Mouse (Mus musculus) CH12.LX (cell line): Measurements from ENCODE around the gene Rpl27a.

ENCODE experiments used
- CTCF ChIP-seq, 2 experiments: IDR thresholded peaks in 1 of 2; conservative IDR thresholded peaks in 1 of 2; 2 replicates each; pipeline ENCODE4 v1.5.1; 2011 to 2012; ENCODE audit warnings: low read depth in 2 of 2, low read length in 2 of 2, improper control_type of control experiment in 1 of 2, inconsistent platforms in 1 of 2, mild to moderate bottlenecking in 1 of 2, moderate library complexity in 1 of 2
- EP300 ChIP-seq: IDR thresholded peaks from 2 replicates; pipeline ENCODE4 v1.6.1; 2011; ENCODE audit warnings: low read length, improper control_type of control experiment
- MAFK ChIP-seq: IDR thresholded peaks from 2 replicates; pipeline ENCODE4 v1.6.1; 2011; ENCODE audit warnings: low read length, improper control_type of control experiment; ENCODE audit not compliant: insufficient replicate concordance
- MYC ChIP-seq: IDR thresholded peaks from 2 replicates; pipeline ENCODE4 v1.6.1; 2011; ENCODE audit warnings: low read depth, mild to moderate bottlenecking, improper control_type of control experiment, low read length
- USF1 ChIP-seq: IDR thresholded peaks from 2 replicates; pipeline ENCODE4 v1.6.1; 2014; ENCODE audit warnings: low read depth, mild to moderate bottlenecking, inconsistent platforms, low read length, improper control_type of control experiment

DNA sequence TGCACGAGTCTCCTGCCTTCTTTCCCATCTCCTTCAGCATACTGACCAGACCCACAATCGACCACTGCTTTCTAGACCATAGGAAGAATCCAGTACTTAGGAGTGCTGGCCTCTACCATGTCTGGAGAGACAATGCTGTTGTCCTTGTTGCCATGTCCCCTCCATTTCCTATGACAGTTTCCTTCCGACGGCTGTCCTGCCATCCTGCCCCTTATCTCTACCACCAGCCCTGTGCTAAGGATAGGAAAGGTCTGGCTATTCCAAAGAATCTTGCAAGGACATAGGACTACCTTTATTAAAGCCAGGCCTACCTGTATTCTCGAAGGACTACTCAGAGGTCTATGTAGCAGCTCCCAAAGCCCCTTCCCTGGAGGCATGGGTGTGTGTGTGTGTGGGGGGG, 12.6 kb downstream of the Rpl27a start:
- no peak for TF ChIP-seq CTCF (conservative IDR thresholded peaks at IDR 0.05 in 1 of 2, IDR thresholded peaks at IDR 0.05 in 1 of 2; ENCODE audit: low read depth in 2 of 2, low read length in 2 of 2)
- no peak for TF ChIP-seq USF1
- TF ChIP-seq EP300: no peak
- no peak for TF ChIP-seq MYC
- no peak for TF ChIP-seq MAFK
